In the genomic region with DNA sequence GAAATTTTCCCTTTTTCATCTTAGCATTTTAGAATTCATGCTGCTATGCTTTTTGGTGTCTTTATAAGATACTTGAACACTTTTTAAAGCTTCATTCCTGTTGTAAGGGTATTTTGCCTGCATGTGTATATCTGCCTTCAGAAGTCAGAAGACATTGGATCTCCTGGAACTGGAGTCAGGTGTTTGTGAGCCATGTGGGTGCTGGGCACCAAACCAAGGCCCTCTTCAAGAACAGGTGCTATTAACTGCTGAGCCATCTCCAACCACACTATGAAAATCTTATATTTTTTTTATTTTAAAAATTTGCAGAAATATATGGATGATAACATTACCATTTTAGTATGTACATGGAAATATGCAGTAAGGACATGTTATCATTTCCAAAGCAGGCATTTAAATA, we compare ENCODE assay signal across 13 mouse cellular contexts. TPM values are rescaled to one million over a fixed set of nuclear protein-coding genes. Genes with fewer than 3 reads are reported as not detected.
DNase-seq lines count a peak whose midpoint lies in the region; ATAC-seq and TF ChIP-seq lines count a peak whose summit lies in the region.
"Had no signal": no experiment of that assay in that cellular context is flagged by ENCODE, and none has a peak within 500 bp of the region (broad histone marks: within the 10 kb centered on the region; RNA-seq: fewer than 3 reads in every experiment).

No protein-coding gene starts in this region.

- H3K9me3 ChIP-seq in kidney, embryonic 15.5 days (replicated peaks), result no peaks in the 10 kb centered on the region
- H3K9me3 ChIP-seq in forebrain, embryonic 10.5 days, result no peaks in the 10 kb centered on the region
- no peaks in the 10 kb centered on the region for H3K9me3 ChIP-seq in hindbrain, embryonic 12.5 days (replicated peaks)
- H3K9me3 ChIP-seq in midbrain, postnatal 0 days (ENCODE audit: low read length), result no peaks in the 10 kb centered on the region

- TF ChIP-seq CTCF in midbrain, postnatal 0 days (IDR thresholded peaks at IDR 0.05), result no peak

- H3K27me3 ChIP-seq in kidney, embryonic 15.5 days, result no peaks in the 10 kb centered on the region
- H3K27me3 ChIP-seq in forebrain, embryonic 10.5 days (ENCODE audit: poor library complexity, severe bottlenecking), result no peaks in the 10 kb centered on the region
- no peaks in the 10 kb centered on the region for H3K27me3 ChIP-seq in hindbrain, embryonic 12.5 days
- no peaks in the 10 kb centered on the region for H3K27me3 ChIP-seq in midbrain, postnatal 0 days (ENCODE audit: insufficient read depth, low read length)

- no peak overlapping the region for H3K27ac ChIP-seq in kidney, embryonic 15.5 days
- peak overlapping the region; percentile 51; the same call in 1 of the 2 replicates for H3K27ac ChIP-seq in forebrain, embryonic 10.5 days
- H3K27ac ChIP-seq in hindbrain, embryonic 12.5 days, result no peak overlapping the region
- H3K27ac ChIP-seq in midbrain, postnatal 0 days (ENCODE audit: low read depth, low read length), result no peak overlapping the region

- H3K9ac ChIP-seq in kidney, embryonic 15.5 days, result no peak overlapping the region
- peak overlapping the region; percentile 41 for H3K9ac ChIP-seq in hindbrain, embryonic 12.5 days
- no peak overlapping the region for H3K9ac ChIP-seq in midbrain, postnatal 0 days (replicated peaks; ENCODE audit: low read length, poor library complexity, severe bottlenecking)

- peaks cover 19% of the 10 kb centered on the region for H3K4me1 ChIP-seq in kidney, embryonic 15.5 days
- H3K4me1 ChIP-seq in forebrain, embryonic 10.5 days, result peaks cover 16% of the 10 kb centered on the region
- peaks cover 17% of the 10 kb centered on the region for H3K4me1 ChIP-seq in hindbrain, embryonic 12.5 days
- peaks cover 8% of the 10 kb centered on the region; the same call in 1 of the 2 replicates for H3K4me1 ChIP-seq in midbrain, postnatal 0 days (ENCODE audit: insufficient read depth, low read length)

- ATAC-seq in kidney, embryonic 15.5 days (replicated peaks; ENCODE audit: low FRiP score), result no peak
- no peak for ATAC-seq in hindbrain, embryonic 12.5 days (ENCODE audit: low FRiP score)
- ATAC-seq in midbrain, postnatal 0 days (ENCODE audit: low FRiP score), result no peak
- no peak for ATAC-seq in megakaryocyte progenitor cell, adult 5-6 weeks (replicated peaks; ENCODE audit: poor library complexity)
- ATAC-seq: lung, postnatal 0 days had no signal

- peak overlapping the region; percentile 62 for H3K4me2 ChIP-seq in kidney, embryonic 15.5 days
- peak overlapping the region; percentile 74 for H3K4me2 ChIP-seq in hindbrain, embryonic 12.5 days (replicated peaks)
- peak overlapping the region; percentile 52 for H3K4me2 ChIP-seq in midbrain, postnatal 0 days (ENCODE audit: low read depth, low read length, poor library complexity, severe bottlenecking)

- DNase-seq in kidney, adult 18-20 months, result no peak
- DNase-seq in forebrain, embryonic 10.5 days (ENCODE audit: extremely low spot score, low spot score), result no peak
- no peak for DNase-seq in midbrain, postnatal 0 days (ENCODE audit: low spot score)
- no peak for DNase-seq in Muller cell, postnatal 12 days (ENCODE audit: inconsistent ontology term)
- DNase-seq: adrenal gland, postnatal 10 days; layer of hippocampus, postnatal 36 days; thymus, postnatal 14 days had no signal

- H3K4me3 ChIP-seq in kidney, embryonic 15.5 days (replicated peaks), result no peak overlapping the region
- H3K4me3 ChIP-seq in forebrain, embryonic 10.5 days, result peak overlapping the region; percentile 70
- peak overlapping the region; percentile 27 for H3K4me3 ChIP-seq in hindbrain, embryonic 12.5 days
- H3K4me3 ChIP-seq in midbrain, postnatal 0 days (ENCODE audit: low read depth, low read length), result peak overlapping the region; percentile 85

- peaks cover 27% of the 10 kb centered on the region for H3K36me3 ChIP-seq in kidney, embryonic 15.5 days
- H3K36me3 ChIP-seq in forebrain, embryonic 10.5 days (replicated peaks), result peaks cover 39% of the 10 kb centered on the region
- H3K36me3 ChIP-seq in hindbrain, embryonic 12.5 days, result peaks cover 4% of the 10 kb centered on the region; the same call in 1 of the 2 replicates
- H3K36me3 ChIP-seq in midbrain, postnatal 0 days (ENCODE audit: insufficient read depth, low read length), result no peaks in the 10 kb centered on the region

RNA-seq across cellular contexts. Expression of a gene that starts 2.3 kb away (rescaled TPM):
- 218 and 219 TPM in 2 replicates for polyA plus RNA-seq in kidney, embryonic 15.5 days (2015; fragmentation: Nextera tagmentation; extraction: Ambion mirVana)
- 209 and 212 TPM in 2 replicates for polyA plus RNA-seq in forebrain, embryonic 10.5 days (2016; fragmentation: Nextera tagmentation; extraction: Ambion mirVana)
- polyA plus RNA-seq in hindbrain, embryonic 12.5 days (2016; fragmentation: Nextera tagmentation; extraction: Ambion mirVana), result 349 and 355 TPM in 2 replicates
- total RNA-seq in midbrain, postnatal 0 days (2014; rRNA removed), result 137 and 210 TPM in 2 replicates
- 195 and 212 TPM in 2 replicates for polyA plus RNA-seq in midbrain, postnatal 0 days (2015; fragmentation: Nextera tagmentation; extraction: Ambion mirVana)
- 67.3 and 125 TPM in 2 replicates for total RNA-seq in megakaryocyte progenitor cell, adult 5-6 weeks (2015)
- total RNA-seq in megakaryocyte progenitor cell, adult 5-6 weeks (2017), result 75.5 and 98.4 TPM in 2 replicates

RNA-seq across cellular contexts. Expression of a gene that starts 9.4 kb away (rescaled TPM):
- polyA plus RNA-seq in kidney, embryonic 15.5 days (2015; fragmentation: Nextera tagmentation; extraction: Ambion mirVana), result 97.6 and 99.1 TPM in 2 replicates
- polyA plus RNA-seq in forebrain, embryonic 10.5 days (2016; fragmentation: Nextera tagmentation; extraction: Ambion mirVana), result 73.5 and 78.3 TPM in 2 replicates
- polyA plus RNA-seq in hindbrain, embryonic 12.5 days (2016; fragmentation: Nextera tagmentation; extraction: Ambion mirVana), result 123 and 125 TPM in 2 replicates
- total RNA-seq in midbrain, postnatal 0 days (2014; rRNA removed), result 95.4 and 97.8 TPM in 2 replicates
- polyA plus RNA-seq in midbrain, postnatal 0 days (2015; fragmentation: Nextera tagmentation; extraction: Ambion mirVana), result 102 and 108 TPM in 2 replicates
- 33.1 and 40.5 TPM in 2 replicates for total RNA-seq in megakaryocyte progenitor cell, adult 5-6 weeks (2015)
- total RNA-seq in megakaryocyte progenitor cell, adult 5-6 weeks (2017), result 65.6 and 88.1 TPM in 2 replicates

RNA-seq across cellular contexts. Expression of a gene that starts 20.2 kb away (rescaled TPM):
- polyA plus RNA-seq in kidney, embryonic 15.5 days (2015; fragmentation: Nextera tagmentation; extraction: Ambion mirVana), result 0.43 and 0.51 TPM in 2 replicates
- 0.83 TPM in 1 of 2 replicates, not detected in the other for polyA plus RNA-seq in forebrain, embryonic 10.5 days (2016; fragmentation: Nextera tagmentation; extraction: Ambion mirVana)
- not detected in 2 replicates for polyA plus RNA-seq in hindbrain, embryonic 12.5 days (2016; fragmentation: Nextera tagmentation; extraction: Ambion mirVana)
- 1.4 and 6.0 TPM in 2 replicates for total RNA-seq in midbrain, postnatal 0 days (2014; rRNA removed)
- polyA plus RNA-seq in midbrain, postnatal 0 days (2015; fragmentation: Nextera tagmentation; extraction: Ambion mirVana), result 1.4 and 1.8 TPM in 2 replicates
- total RNA-seq in megakaryocyte progenitor cell, adult 5-6 weeks (2015), result not detected in 2 replicates
- total RNA-seq in megakaryocyte progenitor cell, adult 5-6 weeks (2017), result 1.8 TPM in 1 of 2 replicates, not detected in the other
- total RNA-seq: common myeloid progenitor, adult 5-6 weeks; granulocyte monocyte progenitor cell, adult 5-6 weeks had no signal
- polyA plus RNA-seq: lung, postnatal 0 days had no signal

RNA-seq across cellular contexts. Expression of a gene that starts 31.9 kb away (rescaled TPM):
- polyA plus RNA-seq in kidney, embryonic 15.5 days (2015; fragmentation: Nextera tagmentation; extraction: Ambion mirVana), result 24.4 and 25.5 TPM in 2 replicates
- polyA plus RNA-seq in forebrain, embryonic 10.5 days (2016; fragmentation: Nextera tagmentation; extraction: Ambion mirVana), result 24.4 and 25.5 TPM in 2 replicates
- 28.1 and 29.7 TPM in 2 replicates for polyA plus RNA-seq in hindbrain, embryonic 12.5 days (2016; fragmentation: Nextera tagmentation; extraction: Ambion mirVana)
- total RNA-seq in midbrain, postnatal 0 days (2014; rRNA removed), result 13.9 and 20.1 TPM in 2 replicates
- 16.3 and 19.9 TPM in 2 replicates for polyA plus RNA-seq in midbrain, postnatal 0 days (2015; fragmentation: Nextera tagmentation; extraction: Ambion mirVana)
- total RNA-seq in megakaryocyte progenitor cell, adult 5-6 weeks (2015), result 27.1 and 45.4 TPM in 2 replicates
- total RNA-seq in megakaryocyte progenitor cell, adult 5-6 weeks (2017), result 25.6 and 45.9 TPM in 2 replicates

RNA-seq across cellular contexts. Expression of a gene that starts 35.2 kb away (rescaled TPM):
- 665 and 702 TPM in 2 replicates for polyA plus RNA-seq in kidney, embryonic 15.5 days (2015; fragmentation: Nextera tagmentation; extraction: Ambion mirVana)
- 939 and 953 TPM in 2 replicates for polyA plus RNA-seq in forebrain, embryonic 10.5 days (2016; fragmentation: Nextera tagmentation; extraction: Ambion mirVana)
- polyA plus RNA-seq in hindbrain, embryonic 12.5 days (2016; fragmentation: Nextera tagmentation; extraction: Ambion mirVana), result 394 and 521 TPM in 2 replicates
- 60.1 and 93.3 TPM in 2 replicates for total RNA-seq in midbrain, postnatal 0 days (2014; rRNA removed)
- polyA plus RNA-seq in midbrain, postnatal 0 days (2015; fragmentation: Nextera tagmentation; extraction: Ambion mirVana), result 243 and 244 TPM in 2 replicates
- total RNA-seq in megakaryocyte progenitor cell, adult 5-6 weeks (2015), result 520 and 538 TPM in 2 replicates
- total RNA-seq in megakaryocyte progenitor cell, adult 5-6 weeks (2017), result 60.0 and 69.9 TPM in 2 replicates
